15 mouse cellular contexts compared by ENCODE assay signal in genomic region chr3:129504928-129505327, GRCm38 (mm10).
"Had no signal": no experiment of that assay in that cellular context is flagged by ENCODE, and none has a peak within 500 bp of the region (broad histone marks: within the 10 kb centered on the region; RNA-seq: fewer than 3 reads in every experiment).

No protein-coding gene starts in this region.

- DNase-seq: layer of hippocampus, adult 9-11 months; layer of hippocampus, postnatal 36 days; lung, adult 18-20 months; retina, postnatal 1 day; right cerebral cortex, postnatal 4 days; spleen, adult 18-20 months; thymus, adult 2 months; thymus, postnatal 36 days had no signal

- H3K36me3 ChIP-seq: limb, embryonic 15.5 days; midbrain, embryonic 12.5 days; neural tube, embryonic 13.5 days; stomach, embryonic 15.5 days had no signal

- H3K27ac ChIP-seq: hindbrain, postnatal 0 days; limb, embryonic 15.5 days; liver, embryonic 14.5 days; midbrain, embryonic 12.5 days; neural tube, embryonic 13.5 days; stomach, embryonic 15.5 days had no signal

- H3K4me1 ChIP-seq: limb, embryonic 15.5 days; midbrain, embryonic 12.5 days; neural tube, embryonic 13.5 days; stomach, embryonic 15.5 days had no signal

- H3K27me3 ChIP-seq: limb, embryonic 15.5 days; midbrain, embryonic 12.5 days; neural tube, embryonic 13.5 days; stomach, embryonic 15.5 days had no signal

- H3K4me3 ChIP-seq: limb, embryonic 15.5 days; midbrain, embryonic 12.5 days; neural tube, embryonic 13.5 days; stomach, embryonic 15.5 days had no signal

- ATAC-seq: hindbrain, postnatal 0 days; midbrain, embryonic 16.5 days had no signal

- H3K9ac ChIP-seq: limb, embryonic 15.5 days; liver, embryonic 14.5 days; midbrain, embryonic 12.5 days; neural tube, embryonic 13.5 days; stomach, embryonic 15.5 days had no signal

- H3K9me3 ChIP-seq: limb, embryonic 15.5 days; midbrain, embryonic 12.5 days; neural tube, embryonic 13.5 days; stomach, embryonic 15.5 days had no signal

- H3K4me2 ChIP-seq: limb, embryonic 15.5 days; midbrain, embryonic 12.5 days; neural tube, embryonic 13.5 days; stomach, embryonic 15.5 days had no signal
